Mouse (Mus musculus): ENCODE results near the gene Msh6. TPM values are rescaled to one million over a fixed set of nuclear protein-coding genes. Genes with fewer than 3 reads are reported as not detected.
A peak's percentile ranks its signal among the peaks of the same experiment; 100 is the strongest.
"Not testable (repeated sequence)": the region's sequence is repeated elsewhere in the genome, so short reads cannot be mapped to it uniquely, and the experiment has no call there.

The Msh6 gene
- polyA plus RNA-seq (2015; fragmentation: Nextera tagmentation; extraction: Ambion mirVana): 30.1 and 30.2 TPM in 2 replicates

GRCm38 (mm10) chr17:87974629-87975228, at the start of gene Msh6:
Msh6 (plus strand) TSS chr17:87975062.
- Histone ChIP-seq H3K9ac (ENCODE audit: low read depth, low read length) (peak within 1 kb of the TSS; percentile 90), H3K4me3 (ENCODE audit: low read length) (peak within 1 kb of the TSS; percentile 97), H3K36me3 (ENCODE audit: control insufficient read depth, insufficient read depth, low read length) (no peaks in the 10 kb centered on the region; the same call in 1 of the 2 replicates), H3K27ac (ENCODE audit: low read length) (peak within 1 kb of the TSS; percentile 89), H3K27me3 (replicated peaks; ENCODE audit: control insufficient read depth, insufficient read depth, low read length) (no peaks in the 10 kb centered on the region), H3K9me3 (ENCODE audit: control insufficient read depth, low read length) (no peaks in the 10 kb centered on the region), H3K4me1 (ENCODE audit: control insufficient read depth, insufficient read depth, low read length) (peaks cover 13% of the 10 kb centered on the region), H3K4me2 (ENCODE audit: low read depth, low read length) (peak within 1 kb of the TSS; percentile 68)
- under 1% methylated on average over 49 of the region's 63 CpGs for WGBS
- peak; percentile 98 for ATAC-seq

- H3K4me1 ChIP-seq (ENCODE audit: control insufficient read depth, insufficient read depth, low read length): no peaks in the 10 kb centered on the region
- H3K36me3 ChIP-seq (ENCODE audit: control insufficient read depth, insufficient read depth, low read length): no peaks in the 10 kb centered on the region
- no peaks in the 10 kb centered on the region for H3K9me3 ChIP-seq (ENCODE audit: control insufficient read depth, low read length)
- H3K9ac ChIP-seq (ENCODE audit: low read depth, low read length): no peak overlapping the region
- no peak overlapping the region for H3K4me3 ChIP-seq (ENCODE audit: low read length)
- H3K27me3 ChIP-seq (replicated peaks; ENCODE audit: control insufficient read depth, insufficient read depth, low read length): no peaks in the 10 kb centered on the region
- 81% methylated on average over 10 of the region's 10 CpGs for WGBS
- H3K4me2 ChIP-seq (ENCODE audit: low read depth, low read length): no peak overlapping the region
- no peak for ATAC-seq
- no peak overlapping the region for H3K27ac ChIP-seq (ENCODE audit: low read length)
Observed at GRCm38 (mm10) chr17:87934326-87934725, 40.5 kb upstream of the Msh6 start.

DNA sequence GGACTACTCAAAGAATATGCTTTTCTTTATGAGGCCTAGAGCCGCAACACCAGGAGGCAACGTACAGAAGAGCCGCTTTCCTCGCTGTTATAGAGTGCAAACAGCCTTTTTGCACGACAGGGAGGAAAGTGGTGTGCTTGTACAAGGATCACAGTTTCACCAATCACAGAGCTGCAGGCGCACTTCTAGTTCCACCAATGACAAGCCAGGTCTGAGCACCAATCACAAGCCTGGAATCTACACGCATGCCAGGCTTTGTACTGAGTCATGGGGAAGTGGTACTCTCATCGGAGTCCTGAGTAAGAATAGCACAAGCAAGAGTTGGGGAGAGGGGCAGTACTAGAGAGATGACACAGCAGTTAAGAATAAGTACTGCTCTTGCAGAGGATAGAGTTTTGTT, 40.1 kb upstream of the Msh6 start:
- Histone ChIP-seq H3K27ac (ENCODE audit: low read length) (no peak overlapping the region), H3K4me3 (ENCODE audit: low read length) (no peak overlapping the region), H3K4me1 (ENCODE audit: control insufficient read depth, insufficient read depth, low read length) (no peaks in the 10 kb centered on the region), H3K4me2 (ENCODE audit: low read depth, low read length) (no peak overlapping the region), H3K9me3 (ENCODE audit: control insufficient read depth, low read length) (no peaks in the 10 kb centered on the region), H3K36me3 (ENCODE audit: control insufficient read depth, insufficient read depth, low read length) (no peaks in the 10 kb centered on the region), H3K27me3 (replicated peaks; ENCODE audit: control insufficient read depth, insufficient read depth, low read length) (no peaks in the 10 kb centered on the region), H3K9ac (ENCODE audit: low read depth, low read length) (no peak overlapping the region)
- 85% methylated on average over 8 of the region's 8 CpGs for WGBS
- no peak for ATAC-seq

GRCm38 (mm10) chr17:87936156-87936555, 38.7 kb upstream of the Msh6 start:
- Histone ChIP-seq H3K27ac (ENCODE audit: low read length) (no peak overlapping the region), H3K27me3 (replicated peaks; ENCODE audit: control insufficient read depth, insufficient read depth, low read length) (no peaks in the 10 kb centered on the region), H3K36me3 (ENCODE audit: control insufficient read depth, insufficient read depth, low read length) (no peaks in the 10 kb centered on the region), H3K9me3 (ENCODE audit: control insufficient read depth, low read length) (no peaks in the 10 kb centered on the region), H3K4me1 (ENCODE audit: control insufficient read depth, insufficient read depth, low read length) (no peaks in the 10 kb centered on the region), H3K4me3 (ENCODE audit: low read length) (no peak overlapping the region), H3K4me2 (ENCODE audit: low read depth, low read length) (no peak overlapping the region), H3K9ac (ENCODE audit: low read depth, low read length) (no peak overlapping the region)
- 71% methylated on average over 4 of the region's 4 CpGs for WGBS
- no peak for ATAC-seq

DNA sequence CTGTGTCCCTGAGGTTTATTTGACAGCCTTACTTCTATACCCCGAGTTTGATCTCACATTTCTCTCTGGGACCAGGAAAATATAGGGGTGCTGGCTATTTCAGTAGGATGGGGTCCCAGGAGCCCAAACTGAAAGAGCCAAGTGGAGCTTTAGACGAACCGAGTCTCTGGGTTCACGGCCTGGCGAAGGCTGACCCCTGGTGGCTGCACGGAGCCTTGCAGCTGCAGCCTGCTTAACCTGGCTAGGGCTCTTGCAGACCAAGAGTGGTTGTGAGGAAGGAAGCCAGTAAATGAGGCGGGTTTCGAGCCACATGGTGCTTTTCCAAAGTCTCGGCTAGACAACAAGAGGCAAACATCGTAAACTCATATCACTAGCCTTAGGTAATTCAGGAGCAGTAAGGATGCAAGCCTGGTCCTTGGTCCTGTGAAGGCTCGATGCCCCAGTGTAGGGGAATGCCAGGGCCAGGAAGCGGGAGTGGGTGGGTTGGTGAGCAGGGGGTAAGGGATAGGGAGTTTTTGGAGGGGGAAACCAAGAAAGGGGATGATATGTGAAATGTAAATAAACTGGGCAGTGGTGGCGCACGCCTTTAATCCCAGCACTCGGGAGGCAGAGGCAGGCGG, 25.8 kb upstream of the Msh6 start:
- Histone ChIP-seq H3K9ac (ENCODE audit: low read depth, low read length) (no peak overlapping the region), H3K27ac (ENCODE audit: low read length) (no peak overlapping the region), H3K36me3 (ENCODE audit: control insufficient read depth, insufficient read depth, low read length) (no peaks in the 10 kb centered on the region), H3K27me3 (replicated peaks; ENCODE audit: control insufficient read depth, insufficient read depth, low read length) (no peaks in the 10 kb centered on the region), H3K9me3 (ENCODE audit: control insufficient read depth, low read length) (no peaks in the 10 kb centered on the region), H3K4me2 (ENCODE audit: low read depth, low read length) (no peak overlapping the region), H3K4me3 (ENCODE audit: low read length) (no peak overlapping the region), H3K4me1 (ENCODE audit: control insufficient read depth, insufficient read depth, low read length) (no peaks in the 10 kb centered on the region)
- 42% methylated on average over 16 of the region's 16 CpGs for WGBS
- ATAC-seq: peak; percentile 64; the same call in 1 of the 2 replicates

DNA sequence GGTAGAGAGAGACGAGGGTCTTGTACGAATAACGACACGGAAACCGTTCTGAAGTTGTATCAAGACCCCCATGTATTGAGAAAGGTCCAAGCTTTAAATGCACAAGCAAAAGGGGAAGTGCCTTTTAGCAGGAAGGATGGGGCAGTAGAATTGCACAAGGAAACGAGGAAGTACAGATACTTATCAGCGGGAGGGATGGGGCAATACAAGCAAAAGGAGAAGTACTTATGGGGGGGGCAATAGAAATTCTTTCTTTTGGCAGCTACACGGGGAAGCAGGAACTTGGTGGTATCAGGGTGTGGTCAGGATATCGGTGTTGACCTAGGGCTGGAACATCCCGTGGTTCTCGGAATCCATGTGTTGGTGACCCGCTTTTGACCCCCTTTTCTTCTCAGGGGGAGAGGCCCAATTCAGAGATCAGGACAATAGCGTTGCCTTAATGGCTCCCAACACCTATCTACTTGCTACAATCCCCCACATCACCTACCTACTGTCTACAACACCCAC, 20.2 kb upstream of the Msh6 start:
- not testable (repeated sequence) for H3K9ac ChIP-seq (ENCODE audit: low read depth, low read length); H3K4me2 ChIP-seq (ENCODE audit: low read depth, low read length); H3K27me3 ChIP-seq (replicated peaks; ENCODE audit: control insufficient read depth, insufficient read depth, low read length); H3K4me1 ChIP-seq (ENCODE audit: control insufficient read depth, insufficient read depth, low read length); H3K4me3 ChIP-seq (ENCODE audit: low read length); H3K36me3 ChIP-seq (ENCODE audit: control insufficient read depth, insufficient read depth, low read length); H3K27ac ChIP-seq (ENCODE audit: low read length); ATAC-seq; H3K9me3 ChIP-seq (ENCODE audit: control insufficient read depth, low read length)
- whole genome bisulfite sequencing: 86% methylated on average over 12 of the region's 13 CpGs

- Histone ChIP-seq H3K36me3 (ENCODE audit: control insufficient read depth, insufficient read depth, low read length) (no peaks in the 10 kb centered on the region), H3K9me3 (ENCODE audit: control insufficient read depth, low read length) (no peaks in the 10 kb centered on the region), H3K4me2 (ENCODE audit: low read depth, low read length) (no peak overlapping the region), H3K4me1 (ENCODE audit: control insufficient read depth, insufficient read depth, low read length) (no peaks in the 10 kb centered on the region), H3K9ac (ENCODE audit: low read depth, low read length) (no peak overlapping the region), H3K4me3 (ENCODE audit: low read length) (no peak overlapping the region), H3K27me3 (replicated peaks; ENCODE audit: control insufficient read depth, insufficient read depth, low read length) (no peaks in the 10 kb centered on the region), H3K27ac (ENCODE audit: low read length) (no peak overlapping the region)
- 75% methylated on average over 12 of the region's 12 CpGs for WGBS
- ATAC-seq: no peak
Observed at GRCm38 (mm10) chr17:87957096-87957840, 17.6 kb upstream of the Msh6 start.

- H3K9me3 ChIP-seq (ENCODE audit: control insufficient read depth, low read length): no peaks in the 10 kb centered on the region
- WGBS: 61% methylated on average over 8 of the region's 8 CpGs
- no peak for ATAC-seq
- H3K27ac ChIP-seq (ENCODE audit: low read length): no peak overlapping the region
- H3K9ac ChIP-seq (ENCODE audit: low read depth, low read length): no peak overlapping the region
- no peaks in the 10 kb centered on the region for H3K4me1 ChIP-seq (ENCODE audit: control insufficient read depth, insufficient read depth, low read length)
- no peak overlapping the region for H3K4me3 ChIP-seq (ENCODE audit: low read length)
- H3K4me2 ChIP-seq (ENCODE audit: low read depth, low read length): no peak overlapping the region
- no peaks in the 10 kb centered on the region for H3K36me3 ChIP-seq (ENCODE audit: control insufficient read depth, insufficient read depth, low read length)
- no peaks in the 10 kb centered on the region for H3K27me3 ChIP-seq (replicated peaks; ENCODE audit: control insufficient read depth, insufficient read depth, low read length)
Observed at GRCm38 (mm10) chr17:87958283-87958682, 16.6 kb upstream of the Msh6 start.

DNA sequence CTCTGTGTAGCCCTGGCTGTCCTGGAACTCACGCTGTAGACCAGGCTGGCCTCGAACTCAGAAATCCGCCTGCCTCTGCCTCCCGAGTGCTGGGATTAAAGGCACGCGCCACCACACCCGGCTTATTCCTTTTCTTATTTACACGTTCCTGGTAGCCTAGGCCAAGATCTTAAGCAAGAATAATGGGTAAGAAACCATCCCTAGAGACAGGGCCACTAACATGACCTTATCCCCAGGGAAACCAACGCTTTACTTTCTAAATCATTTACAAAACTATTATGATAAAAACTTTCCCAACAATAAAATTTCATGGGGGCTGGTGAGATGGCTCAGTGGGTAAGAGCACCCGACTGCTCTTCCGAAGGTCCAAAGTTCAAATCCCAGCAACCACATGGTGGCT, 15.5 kb upstream of the Msh6 start:
- ATAC-seq; H3K9me3 ChIP-seq (ENCODE audit: control insufficient read depth, low read length); H3K36me3 ChIP-seq (ENCODE audit: control insufficient read depth, insufficient read depth, low read length); H3K9ac ChIP-seq (ENCODE audit: low read depth, low read length); H3K4me1 ChIP-seq (ENCODE audit: control insufficient read depth, insufficient read depth, low read length); H3K4me2 ChIP-seq (ENCODE audit: low read depth, low read length); H3K27ac ChIP-seq (ENCODE audit: low read length); H3K4me3 ChIP-seq (ENCODE audit: low read length); H3K27me3 ChIP-seq (replicated peaks; ENCODE audit: control insufficient read depth, insufficient read depth, low read length): not testable (repeated sequence)
- WGBS: 92% methylated on average over 9 of the region's 11 CpGs

All from intestine, embryonic 16.5 days (tissue).